Mouse (Mus musculus) C2C12 (cell line): ENCODE data around the gene P2ry12. TPM values are rescaled to one million over a fixed set of nuclear protein-coding genes. Genes with fewer than 3 reads are reported as not detected.

Experiments
- H3K27me3 ChIP-seq: one replicate; pipeline ENCODE4 v1.6.1; 2011; ENCODE audit not compliant: control insufficient read depth, insufficient read depth, insufficient read length
- H3K36me3 ChIP-seq: one replicate; pipeline ENCODE4 v1.6.1; 2011; ENCODE audit not compliant: control insufficient read depth, insufficient read depth
- H3K4me3 ChIP-seq: one replicate; pipeline ENCODE4 v1.5.1; 2011; ENCODE audit warnings: mild to moderate bottlenecking, control low read depth; ENCODE audit not compliant: poor library complexity, insufficient read depth, severe bottlenecking
- H3K79me2 ChIP-seq: one replicate; pipeline ENCODE4 v1.6.1; 2011; ENCODE audit not compliant: control insufficient read depth, insufficient read depth
- H3K79me3 ChIP-seq: one replicate; pipeline ENCODE4 v1.6.1; 2011; ENCODE audit warnings: low read depth, control low read depth
- H3ac ChIP-seq: one replicate; pipeline ENCODE3; 2011; ENCODE audit warnings: low read depth; ENCODE audit not compliant: control insufficient read depth, insufficient read length
- CEBPB ChIP-seq: IDR thresholded peaks from one replicate; pipeline ENCODE4 v1.6.1; 2011; ENCODE audit warnings: low read depth, mild to moderate bottlenecking, control low read depth, moderate library complexity
- CTCF ChIP-seq: IDR thresholded peaks from one replicate; pipeline ENCODE4 v1.5.1; 2011; ENCODE audit not compliant: control insufficient read depth, insufficient read depth, insufficient read length
- FOSL1 ChIP-seq: IDR thresholded peaks from one replicate; pipeline ENCODE4 v1.8.0; 2011; ENCODE audit warnings: mild to moderate bottlenecking, low read length; ENCODE audit not compliant: poor library complexity, insufficient read depth, severe bottlenecking
- MAX ChIP-seq: IDR thresholded peaks from one replicate; pipeline ENCODE4 v1.6.1; 2011; ENCODE audit warnings: mild to moderate bottlenecking, control low read depth
- MYOD1 ChIP-seq: IDR thresholded peaks from one replicate; pipeline ENCODE4 v1.6.1; 2011; ENCODE audit warnings: low read depth; ENCODE audit not compliant: control insufficient read depth, insufficient read length
- MYOG ChIP-seq: IDR thresholded peaks from one replicate; pipeline ENCODE4 v1.6.1; 2011; ENCODE audit not compliant: control insufficient read depth, insufficient read length; ENCODE audit errors: extremely low read depth
- USF1 ChIP-seq: IDR thresholded peaks from one replicate; pipeline ENCODE4 v1.6.1; 2011; ENCODE audit warnings: low read depth, mild to moderate bottlenecking, control low read depth, moderate library complexity
- polyA plus RNA-seq: library from polyadenylated mRNA; unstranded; fragments of >200 nt; fragmentation: generic; extraction: Trizol; gene quantifications from one replicate; pipeline ENCODE4 v1.2.1, GENCODE M21; 2012; ENCODE audit warnings: missing spikeins

The P2ry12 gene
- polyA plus RNA-seq, 1 experiment = not detected

GRCm38 (mm10) chr3:59227696-59228095, 35.0 kb downstream of the P2ry12 start:
- Histone ChIP-seq H3ac (no peak overlapping the region), H3K79me3 (no peaks in the 10 kb centered on the region), H3K36me3 (no peaks in the 10 kb centered on the region), H3K4me3 (no peak overlapping the region), H3K27me3 (no peaks in the 10 kb centered on the region), H3K79me2 (no peaks in the 10 kb centered on the region)
- TF ChIP-seq MYOG (no peak), FOSL1 (no peak), CTCF (no peak), MYOD1 (no peak), CEBPB (no peak), USF1 (no peak), MAX (no peak)

- Histone ChIP-seq H3K27me3 (no peaks in the 10 kb centered on the region), H3K79me3 (no peaks in the 10 kb centered on the region), H3K4me3 (no peak overlapping the region), H3K36me3 (no peaks in the 10 kb centered on the region), H3K79me2 (no peaks in the 10 kb centered on the region), H3ac (no peak overlapping the region)
- no peak for TF ChIP-seq MAX
- no peak for TF ChIP-seq MYOD1
- no peak for TF ChIP-seq USF1
These were observed 37.3 kb downstream of the P2ry12 start for GRCm38 (mm10) chr3:59225411-59225810.

- no peak for TF ChIP-seq MAX
- H3K79me3 ChIP-seq = no peaks in the 10 kb centered on the region
- no peaks in the 10 kb centered on the region for H3K36me3 ChIP-seq
- H3K79me2 ChIP-seq = no peaks in the 10 kb centered on the region
- no peaks in the 10 kb centered on the region for H3K27me3 ChIP-seq
- no peak overlapping the region for H3ac ChIP-seq
- no peak overlapping the region for H3K4me3 ChIP-seq
These were observed 40.4 kb downstream of the P2ry12 start for GRCm38 (mm10) chr3:59222303-59222702.

GRCm38 (mm10) chr3:59219326-59219725, 43.3 kb downstream of the P2ry12 start:
- H3K4me3 ChIP-seq = no peak overlapping the region
- H3K36me3 ChIP-seq = no peaks in the 10 kb centered on the region
- H3K79me3 ChIP-seq = no peaks in the 10 kb centered on the region
- no peak for TF ChIP-seq MYOD1
- H3K79me2 ChIP-seq = no peaks in the 10 kb centered on the region
- H3ac ChIP-seq = no peak overlapping the region
- no peaks in the 10 kb centered on the region for H3K27me3 ChIP-seq

GRCm38 (mm10) chr3:59217211-59217610, 45.5 kb downstream of the P2ry12 start:
- no peaks in the 10 kb centered on the region for H3K27me3 ChIP-seq
- no peak for TF ChIP-seq MYOG
- no peak for TF ChIP-seq CTCF
- TF ChIP-seq FOSL1 = no peak
- no peak for TF ChIP-seq MAX
- TF ChIP-seq CEBPB = no peak
- TF ChIP-seq MYOD1 = no peak
- TF ChIP-seq USF1 = no peak
- no peaks in the 10 kb centered on the region for H3K79me3 ChIP-seq
- no peak overlapping the region for H3ac ChIP-seq
- H3K36me3 ChIP-seq = no peaks in the 10 kb centered on the region
- H3K4me3 ChIP-seq = no peak overlapping the region
- H3K79me2 ChIP-seq = no peaks in the 10 kb centered on the region

GRCm38 (mm10) chr3:59212404-59212803, 50.3 kb downstream of the P2ry12 start:
- Histone ChIP-seq H3K27me3 (no peaks in the 10 kb centered on the region), H3K36me3 (no peaks in the 10 kb centered on the region), H3K79me2 (no peaks in the 10 kb centered on the region), H3K79me3 (no peaks in the 10 kb centered on the region), H3K4me3 (no peak overlapping the region), H3ac (no peak overlapping the region)
- TF ChIP-seq USF1 (no peak), MAX (no peak), MYOD1 (no peak), CTCF (no peak), FOSL1 (no peak), CEBPB (no peak), MYOG (no peak)

- Histone ChIP-seq H3ac (no peak overlapping the region), H3K79me2 (no peaks in the 10 kb centered on the region), H3K27me3 (no peaks in the 10 kb centered on the region), H3K79me3 (no peaks in the 10 kb centered on the region), H3K36me3 (no peaks in the 10 kb centered on the region), H3K4me3 (no peak overlapping the region)
- TF ChIP-seq MAX (no peak), USF1 (no peak)
These were observed 50.9 kb downstream of the P2ry12 start for GRCm38 (mm10) chr3:59211784-59212183.
